Mouse (Mus musculus): ENCODE measurements around the gene Astn2.

- TF ChIP-seq CTCF (IDR thresholded peaks at IDR 0.05; ENCODE audit: low read depth, low read length) = no peak
- TF ChIP-seq POLR2A (IDR thresholded peaks at IDR 0.05; ENCODE audit: borderline replicate concordance, low read depth, low read length) = no peak
Measured at GRCm38 (mm10) chr4:66096104-66096503, 308.3 kb downstream of the Astn2 start.
